Mouse (Mus musculus): ENCODE data around the gene Tub. TPM values are rescaled to one million over a fixed set of nuclear protein-coding genes. Genes with fewer than 3 reads are reported as not detected.

The Tub gene
- total and polyA plus RNA-seq, 3 experiments, result 13.1 to 41.5 (median 25.9) TPM

DNA sequence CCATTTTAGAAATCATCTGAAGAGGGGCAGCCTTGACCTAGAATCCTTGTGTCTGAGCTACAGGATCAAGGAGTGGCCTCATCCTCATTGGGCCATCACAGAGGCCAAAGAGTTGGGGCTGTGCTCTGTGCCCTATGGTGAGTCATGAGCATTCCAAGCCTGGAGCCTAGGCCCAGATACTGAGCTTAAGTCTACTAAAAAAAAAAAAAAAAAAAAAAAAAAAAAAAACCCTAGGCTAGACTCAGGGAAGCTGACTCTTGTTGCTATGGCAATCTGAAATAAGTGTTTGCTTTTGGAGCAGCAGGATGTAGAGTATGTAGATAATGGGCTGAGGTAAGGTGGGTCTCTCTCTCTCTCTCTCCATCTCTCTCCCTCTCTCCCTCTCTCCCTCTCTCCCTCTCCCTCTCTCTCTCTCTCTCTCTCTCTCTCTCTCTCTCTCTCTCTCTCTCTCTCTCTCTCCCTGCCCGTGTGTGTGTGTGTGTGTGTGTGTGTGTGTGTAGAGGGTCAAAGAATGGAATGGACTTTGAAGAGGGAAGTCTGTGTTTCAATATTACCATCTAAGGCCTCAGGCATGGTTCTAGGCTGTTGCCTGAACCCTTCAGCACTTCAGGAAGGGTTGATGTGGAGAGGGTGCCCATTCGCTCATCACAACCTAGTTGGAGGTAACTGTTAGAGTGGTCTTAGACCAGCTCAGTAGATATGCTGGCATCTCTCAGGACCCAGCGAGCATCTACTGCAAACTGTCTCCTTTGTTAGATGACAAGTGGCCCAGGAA, 36.0 kb downstream of the Tub start:
- DNase-seq, result peak; percentile 50

DNA sequence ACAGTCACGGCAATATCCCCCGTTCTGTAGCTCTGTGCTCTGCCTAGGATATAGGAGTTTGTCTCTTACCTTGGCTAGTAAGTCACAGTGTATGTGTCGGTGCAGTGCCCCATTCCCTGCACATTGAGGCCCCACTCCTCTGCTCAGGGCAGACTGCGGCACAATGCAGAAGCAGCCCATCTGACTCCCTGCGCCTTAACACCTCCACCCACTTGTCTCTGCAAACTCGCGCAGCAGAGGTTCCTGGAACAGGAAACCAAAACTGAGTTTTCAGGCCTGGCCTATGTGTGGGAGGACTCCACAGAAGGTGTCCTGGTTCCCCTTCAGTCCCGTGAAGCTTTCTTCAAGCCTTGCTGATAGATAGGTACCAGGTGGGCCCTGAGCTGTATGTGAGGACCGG, 41.1 kb downstream of the Tub start:
- no peak for DNase-seq

DNA sequence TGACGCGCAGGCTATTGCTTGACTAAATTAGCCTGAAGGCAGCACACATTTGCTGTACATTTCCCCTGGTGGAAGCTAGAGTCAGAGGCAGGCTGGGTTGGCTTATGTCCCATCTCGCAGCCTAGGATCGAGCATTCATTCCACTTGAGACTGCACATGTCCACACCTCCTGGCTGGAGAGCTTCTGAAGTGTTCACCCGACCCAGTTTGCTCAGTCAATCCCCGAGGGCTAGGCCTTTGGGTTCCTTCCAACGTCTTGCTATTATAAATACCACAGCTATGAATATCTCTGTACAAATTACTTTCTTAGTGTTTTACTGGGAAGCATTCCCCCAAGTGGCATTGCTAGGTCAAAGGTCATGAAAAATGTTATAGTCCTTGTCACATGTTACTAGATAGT, 43.1 kb downstream of the Tub start:
- peak; percentile 63 for DNase-seq

DNA sequence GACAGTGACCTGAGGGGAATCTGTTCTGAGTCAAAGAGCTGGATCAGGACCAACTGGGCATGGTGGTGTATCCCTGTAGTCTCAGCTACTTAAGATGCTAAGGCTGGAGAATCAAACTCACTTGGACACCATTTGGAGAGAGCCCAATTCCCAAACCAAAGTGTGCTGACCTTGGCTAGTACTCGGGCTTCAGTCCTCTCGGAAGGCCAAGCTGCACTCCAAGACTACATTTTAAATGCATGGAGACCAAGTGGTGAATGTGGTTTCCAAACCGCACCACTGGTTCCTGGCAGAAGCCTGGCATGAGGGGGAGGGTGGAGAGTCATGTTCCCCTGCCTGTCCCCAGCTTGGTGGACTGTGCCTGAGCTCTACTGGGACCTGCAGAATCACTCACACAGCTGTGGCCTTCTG, 43.7 kb downstream of the Tub start:
- peak; percentile 20 for DNase-seq

DNA sequence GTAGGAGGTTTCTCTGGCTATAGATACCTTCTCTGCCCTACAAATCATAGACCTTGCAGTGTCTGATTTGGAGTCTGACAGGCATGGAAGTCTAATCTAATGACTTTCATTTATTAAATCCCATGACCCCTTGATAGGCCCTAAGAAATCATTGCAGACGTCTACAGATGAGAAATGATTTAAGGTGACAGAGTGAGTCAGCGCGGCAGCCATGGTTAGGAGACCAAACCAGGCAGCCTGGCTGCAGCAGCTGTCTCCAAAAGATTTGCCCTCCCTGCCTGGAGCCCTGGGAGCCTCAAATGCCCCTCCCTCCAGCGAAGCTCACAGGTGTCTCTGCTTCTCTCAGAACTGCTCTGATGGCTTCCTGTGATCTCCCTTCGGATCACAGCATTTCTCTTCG, 46.0 kb downstream of the Tub start:
- peak; percentile 54 for DNase-seq

DNA sequence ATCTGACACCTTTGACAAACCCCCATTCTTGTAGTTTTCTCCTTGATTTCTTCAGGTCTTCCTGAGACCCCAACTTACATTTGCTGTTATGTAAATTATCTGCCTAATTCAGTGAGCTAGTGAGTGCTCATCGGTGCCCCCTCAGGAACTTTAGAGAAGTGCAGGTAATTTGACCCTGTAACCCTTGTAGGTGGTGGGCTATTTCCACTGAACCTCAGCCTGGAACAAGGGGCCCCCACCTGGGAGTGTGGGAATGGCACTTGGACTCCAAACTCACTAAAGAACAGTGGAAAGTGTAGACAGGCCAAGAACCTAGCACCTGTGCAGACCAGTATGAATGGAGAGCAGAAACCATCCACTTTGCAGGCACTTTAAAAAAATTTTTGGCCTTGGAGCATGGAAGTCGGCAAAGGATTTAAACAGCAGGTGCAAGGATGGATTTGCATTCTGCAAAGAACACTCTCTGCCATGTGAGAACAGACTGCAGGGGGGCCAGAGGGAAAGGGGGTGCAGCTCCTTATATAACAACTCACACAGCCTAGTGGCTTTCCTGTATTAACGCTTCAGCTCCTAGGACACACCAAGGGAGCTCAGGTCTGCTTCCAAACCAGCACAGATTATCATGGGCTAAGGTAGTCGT, 50.3 kb downstream of the Tub start:
- peak; percentile 21 for DNase-seq

DNA sequence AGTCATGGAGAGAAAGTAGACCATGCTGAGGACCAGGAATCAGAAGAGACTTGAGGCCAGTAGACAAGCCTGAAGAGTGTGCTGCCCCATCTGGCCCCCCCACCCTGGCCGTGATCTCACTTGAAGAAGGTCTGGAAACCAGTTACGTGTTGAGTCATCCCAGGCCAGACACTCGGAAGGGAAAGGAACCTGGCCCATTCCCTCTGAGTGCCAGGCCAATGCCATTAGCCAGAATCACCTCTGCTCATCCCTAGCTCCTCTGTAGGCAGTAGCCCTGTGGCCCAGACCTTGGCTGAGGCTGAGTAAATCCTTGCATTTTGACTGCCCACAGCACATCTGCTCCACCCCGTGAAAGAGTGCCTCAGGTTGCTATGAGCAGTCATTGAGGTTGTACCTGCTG, 51.8 kb downstream of the Tub start:
- DNase-seq, result peak; percentile 44

DNA sequence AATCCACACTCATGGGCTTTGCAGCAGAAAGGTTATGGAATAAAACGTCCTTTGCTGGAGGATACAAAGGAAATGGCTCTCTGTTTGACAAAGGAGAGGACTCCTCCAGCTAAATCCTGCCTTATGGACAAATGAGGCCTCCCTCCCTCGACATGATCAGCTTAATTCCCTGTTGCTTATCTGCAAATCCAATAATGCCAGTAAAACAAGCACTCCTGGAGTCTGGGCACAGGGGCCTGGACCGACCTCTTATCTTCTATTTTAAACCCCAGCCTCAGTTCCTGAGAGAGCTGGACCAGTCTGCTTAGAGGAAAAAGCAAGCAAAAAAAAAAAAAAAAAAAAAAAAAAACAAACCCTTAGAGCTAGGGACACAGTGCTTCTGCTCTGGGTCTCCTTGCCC, 53.5 kb downstream of the Tub start:
- DNase-seq, result peak; percentile 26

DNA sequence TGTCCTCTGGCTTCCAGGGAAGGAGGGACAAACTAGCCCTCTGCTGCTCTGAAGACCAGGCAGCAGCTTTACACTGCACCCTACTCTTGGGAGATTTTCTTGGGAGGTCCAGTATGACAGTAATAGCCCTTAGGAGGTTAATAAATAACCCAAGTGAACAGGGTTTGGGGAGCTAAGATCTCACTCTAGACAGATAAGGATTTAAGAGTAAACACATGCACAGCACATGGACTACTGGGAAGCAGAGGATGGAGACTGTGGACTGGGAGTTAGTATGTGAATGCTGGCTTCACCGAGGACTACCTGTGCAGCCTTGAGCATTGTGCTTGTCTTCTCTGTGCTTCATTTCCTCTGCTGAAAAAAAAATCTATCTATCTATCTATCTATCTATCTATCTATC, 59.1 kb downstream of the Tub start:
- DNase-seq, result no peak

DNA sequence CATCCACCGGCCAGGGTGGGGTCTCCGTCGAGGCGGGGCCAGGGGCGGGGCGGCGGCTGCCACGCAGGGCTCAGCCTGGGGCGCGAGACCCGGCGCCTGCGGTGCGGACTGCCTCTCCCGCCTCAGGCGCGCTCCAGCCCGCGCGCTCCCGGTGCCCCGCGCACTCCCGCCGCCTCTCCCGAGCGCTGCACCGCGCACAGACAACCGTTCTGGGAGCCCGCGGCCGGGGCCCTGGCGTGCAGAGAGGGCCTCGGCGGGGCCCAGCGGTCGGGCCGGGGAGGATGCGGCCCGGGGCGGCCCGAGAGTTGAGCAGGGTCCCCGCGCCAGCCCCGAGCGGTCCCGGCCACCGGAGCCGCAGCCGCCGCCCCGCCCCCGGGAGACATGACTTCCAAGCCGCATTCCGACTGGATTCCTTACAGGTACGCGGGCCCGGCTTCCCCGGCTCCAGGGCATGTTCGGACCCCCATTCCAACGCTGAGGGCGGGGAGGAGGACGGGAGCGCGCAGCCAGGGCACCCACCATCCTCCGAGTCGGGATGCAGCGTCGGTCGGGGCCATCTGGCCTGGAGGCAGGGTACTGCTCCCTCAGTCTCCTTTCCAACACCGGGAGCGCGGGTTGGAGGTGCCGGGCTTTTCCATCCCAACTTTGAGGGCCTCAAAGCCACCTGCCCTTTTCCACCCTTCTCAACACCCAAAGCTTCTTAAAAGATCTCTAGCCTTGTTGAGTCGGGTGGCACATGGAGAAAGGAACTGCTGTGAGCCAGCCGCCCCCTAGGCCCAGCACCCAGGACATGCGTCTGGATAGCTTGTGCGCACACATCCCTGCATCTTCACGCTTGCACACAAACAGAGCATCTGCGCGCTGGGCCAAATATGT, 60.8 kb downstream of the Tub start:
- DNase-seq, result peak; percentile 67

DNA sequence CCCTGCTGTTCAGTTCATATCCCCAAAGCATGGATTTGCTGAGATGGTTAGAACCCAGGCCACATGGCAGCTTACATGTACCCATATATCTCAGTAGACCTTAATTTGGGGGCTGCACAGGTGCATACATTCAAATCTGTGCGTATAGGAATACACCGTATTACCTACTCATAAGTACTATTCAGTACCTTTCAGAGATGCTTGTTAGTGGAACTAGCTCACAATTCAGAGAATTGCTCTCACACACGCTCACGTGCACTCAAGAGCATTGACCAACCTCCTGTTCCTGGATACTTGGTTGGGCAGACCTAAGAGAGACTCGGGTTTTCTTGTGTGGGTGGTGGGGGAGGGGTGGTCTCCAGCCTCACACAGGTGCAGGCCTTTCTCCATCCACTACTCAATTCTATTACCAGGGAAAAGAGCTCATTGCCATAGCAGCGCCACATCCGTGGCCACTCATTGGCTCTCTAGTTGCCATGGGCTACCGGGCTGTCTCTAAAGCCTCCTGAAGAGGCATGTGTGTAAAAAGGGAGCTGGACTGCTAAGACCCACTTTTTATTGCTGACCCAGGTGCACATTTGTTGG, 61.5 kb downstream of the Tub start:
- DNase-seq, result peak; percentile 33

DNA sequence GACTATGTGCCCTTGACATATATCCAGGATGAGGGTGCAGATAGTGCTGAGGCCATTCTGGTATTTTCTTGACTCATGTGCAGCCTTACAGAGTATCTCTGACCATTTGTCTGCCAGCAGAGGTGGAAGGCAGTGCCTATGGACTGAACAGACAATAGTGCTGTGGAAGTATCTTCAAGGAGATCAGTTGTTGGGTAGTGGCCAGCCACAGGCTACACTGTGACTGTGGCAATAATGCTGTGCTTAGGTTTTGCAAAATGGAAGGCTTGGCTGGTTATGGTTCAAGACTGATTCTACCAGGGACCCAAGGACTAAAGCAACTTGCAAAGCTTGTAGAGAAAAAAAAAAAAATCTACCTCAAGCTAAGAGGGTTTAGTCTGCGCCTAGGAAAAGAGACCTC, 62.4 kb downstream of the Tub start:
- DNase-seq, result peak; percentile 49

DNA sequence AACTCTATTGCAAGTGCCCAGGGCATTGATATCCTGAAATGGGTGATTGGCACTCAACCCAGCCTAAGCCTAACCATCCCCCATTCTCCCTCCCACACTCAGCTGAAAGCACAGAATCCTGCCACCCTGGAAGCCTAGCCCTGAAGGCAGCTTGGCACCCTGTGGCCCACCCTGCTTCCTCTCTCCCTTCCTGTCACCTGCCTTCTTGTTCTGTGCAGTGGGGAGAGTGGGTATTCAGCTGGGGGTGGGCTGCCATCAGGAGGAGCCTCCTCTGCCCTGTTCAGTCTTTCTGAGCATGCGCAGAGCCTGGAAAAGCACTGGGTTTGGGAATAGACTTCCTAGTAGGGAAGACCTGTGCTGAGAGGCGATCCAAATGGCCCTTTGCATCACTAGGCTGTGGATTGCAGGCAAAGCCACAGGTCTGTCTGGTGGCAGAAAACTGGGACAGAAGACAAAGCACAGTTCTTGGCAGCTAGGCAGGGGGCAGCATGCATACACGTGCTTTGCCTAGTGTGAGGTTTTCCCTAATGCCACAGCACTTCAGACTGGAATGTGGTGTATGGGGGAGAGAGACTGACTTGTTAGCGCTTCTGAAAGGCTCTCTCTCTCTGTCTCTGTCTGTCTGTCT, 63.0 kb downstream of the Tub start:
- DNase-seq, result no peak

DNA sequence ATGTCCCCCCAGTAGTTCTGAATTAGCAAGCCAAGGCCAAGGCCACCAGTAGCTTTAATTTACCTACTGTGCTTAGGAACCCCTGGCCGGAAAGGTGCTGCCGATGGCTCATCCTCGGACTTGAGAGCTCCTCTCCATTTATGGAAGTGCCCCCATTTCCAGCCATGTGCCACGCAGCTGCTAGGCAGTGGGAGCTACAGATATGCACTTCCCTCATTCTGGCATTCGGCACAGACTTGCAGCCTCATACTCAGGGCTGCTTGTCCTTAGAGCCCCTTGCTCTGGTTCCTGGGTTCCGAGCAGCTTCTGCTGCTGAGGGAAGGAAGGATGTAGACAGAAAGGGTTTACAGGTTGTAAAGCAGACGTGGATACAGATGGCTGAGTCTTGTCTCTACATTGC, 64.7 kb downstream of the Tub start:
- peak; percentile 22 for DNase-seq

DNA sequence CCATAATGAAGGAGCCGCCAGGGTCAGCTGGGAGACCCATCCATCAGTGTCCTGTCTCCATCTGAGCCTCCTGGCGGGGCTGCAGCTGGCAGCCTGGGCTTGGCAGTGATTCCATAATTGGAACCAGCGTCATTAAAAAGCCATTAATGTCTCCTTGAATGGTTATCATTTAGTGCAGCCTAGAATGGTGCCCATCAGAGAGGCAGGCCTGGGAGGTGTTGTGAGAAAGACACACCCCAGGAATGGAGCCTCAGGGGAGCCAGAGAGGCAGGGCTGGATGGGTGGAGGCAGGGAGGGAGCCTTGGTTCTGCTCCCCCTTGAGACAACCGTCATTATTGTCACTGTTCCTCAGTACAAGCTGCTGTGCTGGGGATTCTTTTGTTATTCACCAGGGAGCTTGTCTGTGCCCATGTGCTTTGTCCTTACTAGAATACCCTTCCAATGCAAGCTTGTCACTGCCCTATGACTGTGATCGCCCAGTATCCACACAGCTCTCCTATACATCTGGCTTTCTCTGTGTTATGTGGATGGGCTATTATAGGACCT, 66.3 kb downstream of the Tub start:
- peak; percentile 46 for DNase-seq

DNA sequence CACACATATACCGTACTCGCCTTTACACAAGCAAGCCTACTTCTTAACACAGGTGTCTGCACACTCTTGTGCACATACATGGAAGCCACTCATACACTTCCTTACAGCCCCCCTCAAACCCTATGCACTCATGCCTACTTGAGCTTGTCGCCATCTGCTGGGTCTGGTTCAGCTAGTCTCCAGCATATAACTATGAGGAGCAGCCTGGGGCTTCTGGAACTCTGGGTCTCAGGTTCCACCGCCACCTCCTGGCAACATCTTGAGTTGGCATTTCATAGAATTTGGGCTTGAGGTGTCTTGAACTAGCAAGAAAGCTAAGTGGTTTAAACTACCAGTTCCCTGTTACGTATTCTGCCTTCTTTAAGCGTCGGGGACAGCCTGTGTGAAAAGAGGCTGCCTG, 69.1 kb downstream of the Tub start:
- DNase-seq, result no peak

DNA sequence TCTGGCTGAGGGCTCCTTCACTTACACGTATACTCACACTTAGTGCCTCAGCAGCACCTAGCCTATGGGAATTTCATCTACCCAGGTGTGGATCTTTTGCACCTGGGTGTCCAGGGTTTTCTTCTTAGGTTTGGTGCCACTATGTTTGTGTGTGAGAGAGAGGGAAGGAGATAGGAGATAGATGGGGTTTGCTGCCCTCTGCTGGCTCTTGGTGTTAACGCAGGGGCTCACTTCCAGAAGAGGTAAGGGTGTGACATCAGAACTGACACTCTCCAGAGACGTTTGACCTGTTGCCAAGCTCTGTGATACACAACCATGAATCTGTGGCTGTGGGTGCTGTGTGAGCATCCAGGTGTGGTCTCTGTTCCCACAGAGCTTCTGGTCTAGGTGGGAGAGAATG, 71.3 kb downstream of the Tub start:
- DNase-seq, result peak; percentile 71

DNA sequence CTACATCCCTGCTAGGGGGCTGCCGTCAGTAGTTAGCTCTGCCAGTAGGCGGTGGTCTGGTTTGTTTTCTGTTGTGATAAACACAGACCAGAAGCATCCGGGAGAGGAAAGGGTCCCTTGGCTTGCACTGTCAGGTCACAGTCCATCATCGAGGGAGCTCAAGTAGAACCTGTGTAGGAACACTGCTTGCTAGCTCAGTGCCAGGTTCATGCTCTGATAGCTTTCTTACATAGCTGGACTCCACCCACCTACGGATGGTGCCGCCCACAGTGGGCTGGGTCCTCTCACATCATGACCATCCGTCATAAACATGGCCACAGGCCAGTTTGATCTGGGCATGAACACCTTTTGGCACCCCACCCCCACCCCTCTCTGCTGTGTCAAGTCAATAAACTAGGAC, 75.6 kb downstream of the Tub start:
- DNase-seq, result no peak

DNA sequence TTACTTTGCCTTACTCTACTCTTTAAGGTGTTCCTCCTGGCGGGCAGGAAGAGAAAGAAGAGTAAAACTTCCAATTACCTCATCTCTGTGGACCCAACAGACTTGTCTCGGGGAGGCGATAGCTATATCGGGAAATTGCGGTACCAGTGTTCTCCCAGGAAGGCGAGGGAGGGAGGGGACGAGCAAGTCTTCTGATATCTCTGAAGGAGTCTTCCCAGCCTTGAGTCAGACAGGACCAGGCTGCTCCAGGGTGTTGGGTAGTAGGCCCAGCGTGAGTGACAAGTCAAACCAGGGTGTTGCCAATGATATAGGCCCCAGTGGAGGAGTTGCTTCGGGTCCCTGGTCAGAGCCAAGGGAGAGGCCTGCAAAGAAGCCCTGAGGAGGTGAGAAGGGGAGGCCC, 76.8 kb downstream of the Tub start:
- DNase-seq, result no peak

DNA sequence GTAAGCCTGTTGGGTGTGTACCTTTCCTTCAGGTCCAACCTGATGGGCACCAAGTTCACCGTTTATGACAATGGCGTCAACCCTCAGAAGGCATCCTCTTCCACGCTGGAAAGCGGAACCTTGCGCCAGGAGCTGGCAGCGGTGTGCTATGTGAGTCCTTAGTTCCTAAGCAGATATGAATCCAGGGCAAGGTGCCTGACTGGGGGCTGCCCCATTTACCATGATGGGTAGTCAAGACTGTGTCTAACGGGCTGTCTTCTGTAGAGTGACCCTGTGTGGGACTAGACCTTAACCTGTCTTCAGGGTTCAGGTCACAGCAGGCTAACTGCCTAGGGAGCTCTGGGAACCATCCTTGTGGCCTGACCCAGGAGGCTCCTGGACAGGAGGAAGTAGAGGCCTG, 77.6 kb downstream of the Tub start:
- DNase-seq, result no peak

DNA sequence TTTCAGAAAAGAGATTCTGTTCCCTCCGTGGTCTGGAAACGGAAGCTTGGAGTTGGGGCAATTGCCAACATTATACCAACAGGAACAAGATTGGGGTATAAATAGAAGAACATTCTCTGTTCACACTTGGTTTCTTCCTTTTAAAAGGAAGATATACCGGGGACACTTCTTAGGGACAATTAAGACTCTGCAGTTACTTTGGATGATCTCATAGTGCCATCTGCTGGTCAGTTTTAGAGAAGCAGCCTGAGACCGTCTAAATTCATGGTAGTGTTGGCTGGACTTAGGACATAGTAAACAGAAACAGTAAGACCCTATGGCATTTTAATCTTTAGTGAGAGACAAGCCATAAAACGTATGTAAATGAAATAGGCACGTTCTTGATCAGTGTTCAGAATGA, 78.1 kb downstream of the Tub start:
- peak; percentile 53 for DNase-seq

DNA sequence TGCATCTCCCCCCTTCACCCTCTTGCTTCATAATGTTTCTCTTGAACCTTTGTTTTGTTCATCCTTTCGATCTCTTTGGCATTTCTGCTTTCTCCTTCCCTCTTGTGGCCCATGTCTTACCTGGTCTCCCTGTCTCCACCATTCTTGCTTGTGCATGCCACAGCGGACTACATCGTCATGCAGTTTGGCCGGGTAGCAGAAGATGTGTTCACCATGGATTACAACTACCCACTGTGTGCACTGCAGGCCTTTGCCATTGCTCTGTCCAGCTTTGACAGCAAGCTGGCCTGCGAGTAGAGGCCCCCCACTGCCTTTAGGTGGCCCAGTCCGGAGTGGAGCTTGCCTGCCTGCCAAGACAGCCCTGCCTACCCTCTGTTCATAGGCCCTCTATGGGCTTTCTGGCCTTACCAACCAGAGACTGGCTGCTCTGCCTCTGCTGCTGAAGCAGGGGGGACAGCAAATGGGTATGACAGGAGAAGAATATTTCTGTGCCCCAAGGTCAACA, 79.9 kb downstream of the Tub start:
- DNase-seq, result no peak
